Mouse (Mus musculus) olfactory bulb, adult 2 months (tissue): ENCODE results near the gene Wdr1. TPM values are rescaled to one million over a fixed set of nuclear protein-coding genes. Genes with fewer than 3 reads are reported as not detected.
A peak's percentile ranks its signal among the peaks of the same experiment; 100 is the strongest.

Experiments
- H3K27ac ChIP-seq: fragments of 200-500 bp; 2 replicates; pipeline ENCODE4 v1.5.1; 2012; ENCODE audit warnings: low read depth, low read length; ENCODE audit not compliant: insufficient read depth
- H3K4me1 ChIP-seq: fragments of 200-500 bp; 2 replicates; pipeline ENCODE4 v1.6.1; 2012; ENCODE audit warnings: low read length; ENCODE audit not compliant: control insufficient read depth, insufficient read depth
- H3K4me3 ChIP-seq: fragments of 200-500 bp; 2 replicates; pipeline ENCODE4 v1.5.1; 2012; ENCODE audit warnings: mild to moderate bottlenecking, low read depth, low read length, moderate library complexity; ENCODE audit not compliant: insufficient read depth
- CTCF ChIP-seq: fragments of 200-500 bp; IDR thresholded peaks from 2 replicates; pipeline ENCODE4 v1.5.1; 2012; ENCODE audit warnings: low read depth, mild to moderate bottlenecking, low read length, moderate library complexity; ENCODE audit not compliant: insufficient read depth
- POLR2A ChIP-seq: fragments of 200-500 bp; IDR thresholded peaks from 2 replicates; pipeline ENCODE4 v1.6.1; 2012; ENCODE audit warnings: mild to moderate bottlenecking, low read depth, low read length, moderate library complexity; ENCODE audit not compliant: insufficient read depth
- WGBS: fragments of 180-500 bp; shearing (Covaris S2); methylation state at CpG from one replicate; pipeline ENCODE4 v1.1.7; 2018; 5-methylcytosine and 5-hydroxymethylcytosine counted together
- polyA plus RNA-seq: library from polyadenylated mRNA; stranded (reverse); fragments of >200 nt; gene quantifications from 2 replicates; pipeline ENCODE4 v1.2.4, GENCODE M21; 2012; ENCODE audit warnings: low replicate concordance; ENCODE audit not compliant: missing spikeins, insufficient read depth, insufficient read length

Wdr1 gene
- polyA plus RNA-seq, 1 experiment, result 427 TPM

DNA sequence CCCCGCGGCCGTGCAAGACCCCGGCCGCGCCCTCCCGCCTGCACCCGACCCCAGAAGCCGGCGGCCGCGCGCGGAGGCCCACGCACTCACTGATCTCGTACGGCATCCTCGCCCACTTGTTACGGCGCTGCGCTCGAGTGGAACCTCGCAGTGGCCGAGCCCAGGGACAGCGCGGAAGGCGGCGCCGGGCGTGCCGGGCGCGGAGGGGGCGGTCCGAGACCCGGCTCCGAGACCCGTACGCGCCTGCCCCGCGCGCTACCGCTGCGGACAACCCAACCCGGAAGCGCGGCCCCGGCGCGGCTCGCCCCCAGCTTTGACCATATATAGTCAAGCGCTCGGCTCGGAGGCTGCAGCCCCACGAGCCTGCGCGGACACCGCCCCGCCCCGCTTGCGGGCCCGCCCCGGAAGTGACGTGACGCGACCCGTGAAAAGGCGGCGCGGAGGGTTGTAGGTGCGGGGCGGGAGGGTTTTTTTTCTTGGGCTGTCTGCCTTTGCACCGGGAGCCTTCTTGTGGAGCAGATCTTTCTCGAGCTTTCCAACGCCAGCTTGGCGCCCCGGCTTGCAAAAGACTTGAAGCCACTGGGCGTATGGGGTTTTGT lies 1.5 kb downstream of the Wdr1 start:
- Histone ChIP-seq H3K27ac (peak overlapping the region; percentile 86), H3K4me3 (peak overlapping the region; percentile 83), H3K4me1 (peaks cover 17% of the 10 kb centered on the region)
- TF ChIP-seq CTCF (no peak), POLR2A (peak; percentile 69; the same call in 1 of the 2 replicates)
- under 1% methylated on average over 79 of the region's 79 CpGs for WGBS

DNA sequence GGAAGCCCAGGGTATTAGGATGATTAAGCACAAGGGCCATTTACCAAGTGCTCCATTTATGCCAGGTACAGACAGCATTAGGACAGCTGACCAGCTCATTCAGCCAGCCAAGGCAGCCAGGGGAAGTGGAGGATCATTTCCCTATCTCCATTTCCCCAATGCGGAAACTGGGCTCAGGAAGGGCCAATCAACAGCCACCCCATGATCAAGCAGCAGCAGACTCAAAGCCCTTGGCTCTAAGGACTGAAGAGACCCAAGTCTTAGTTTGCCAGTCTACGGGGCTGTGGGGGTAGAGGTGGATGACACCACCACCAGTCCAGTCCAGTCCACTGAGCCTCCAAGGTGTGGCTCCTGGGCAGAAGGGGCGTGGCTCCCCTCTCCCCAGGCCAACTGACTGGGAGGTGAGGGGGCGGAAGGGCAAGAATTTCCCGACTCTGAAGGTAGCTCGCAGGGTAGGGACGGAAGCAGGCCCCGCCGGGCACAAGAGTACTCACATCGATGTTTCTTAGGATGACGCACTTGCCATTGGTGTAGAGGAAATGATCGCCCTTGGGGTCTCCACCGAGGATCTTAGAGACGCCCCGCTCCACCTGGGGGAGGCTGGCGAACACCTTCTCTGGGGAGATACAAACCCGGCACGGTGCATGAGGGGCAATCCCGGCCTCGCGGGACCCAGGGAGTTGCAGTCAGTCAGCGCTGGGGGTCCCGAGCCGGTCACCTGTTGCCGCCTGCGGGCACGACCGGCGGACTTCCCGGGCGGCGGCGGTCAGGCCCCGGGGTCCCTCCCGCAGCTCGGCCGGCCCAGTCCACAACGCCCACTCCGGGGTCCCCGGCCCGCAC lies 2.2 kb downstream of the Wdr1 start:
- no peak for TF ChIP-seq CTCF
- no peak for TF ChIP-seq POLR2A
- H3K4me3 ChIP-seq, result peak overlapping the region; percentile 83
- WGBS, result under 1% methylated on average over 41 of the region's 41 CpGs
- peak overlapping the region; percentile 42 for H3K27ac ChIP-seq
- H3K4me1 ChIP-seq, result peaks cover 18% of the 10 kb centered on the region

DNA sequence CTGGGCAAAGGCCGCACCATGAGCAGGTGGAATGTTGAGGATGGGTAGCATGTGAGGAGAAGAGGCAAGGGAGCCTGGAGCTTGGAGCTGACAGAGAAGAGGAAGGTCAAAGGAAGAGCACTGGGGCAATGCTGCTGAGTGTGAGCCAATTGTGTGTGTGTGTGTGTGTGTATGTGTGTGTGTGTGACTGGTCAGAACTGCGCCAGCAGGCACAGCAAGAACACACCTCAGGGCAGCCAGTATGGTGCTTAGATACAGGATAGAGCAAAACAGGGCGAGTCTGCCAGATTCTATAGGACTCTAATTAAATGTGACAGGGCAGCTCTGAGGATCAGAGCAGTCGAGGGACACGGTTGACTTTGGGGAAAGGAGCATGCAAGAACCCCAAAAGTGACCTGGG lies 4.2 kb downstream of the Wdr1 start:
- H3K4me3 ChIP-seq, result no peak overlapping the region
- H3K4me1 ChIP-seq, result peaks cover 29% of the 10 kb centered on the region
- WGBS, result 64% methylated on average over 5 of the region's 5 CpGs
- no peak for TF ChIP-seq CTCF
- H3K27ac ChIP-seq, result peak overlapping the region; percentile 27; the same call in 1 of the 2 replicates

DNA sequence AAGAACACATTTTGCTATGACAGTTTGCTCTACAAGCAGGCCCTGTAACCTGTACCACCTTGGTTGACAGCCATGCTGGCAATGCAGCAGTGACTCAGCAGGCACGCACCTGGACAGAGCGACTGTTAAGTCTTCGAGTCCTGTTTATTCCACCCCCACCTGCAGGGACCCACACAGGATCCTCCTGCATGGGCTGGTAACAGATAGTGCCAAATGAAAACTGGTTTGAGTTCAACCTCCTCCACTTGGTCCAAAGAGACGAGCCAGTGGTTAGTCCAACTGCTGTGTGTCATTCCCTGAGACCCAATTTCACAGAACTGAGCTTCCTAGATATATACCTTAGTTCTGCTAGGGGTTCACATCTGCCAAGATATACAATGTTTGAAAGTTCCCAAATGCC lies 5.2 kb downstream of the Wdr1 start:
- TF ChIP-seq CTCF (no peak), POLR2A (no peak)
- Histone ChIP-seq H3K27ac (no peak overlapping the region), H3K4me3 (no peak overlapping the region), H3K4me1 (peaks cover 35% of the 10 kb centered on the region)
- WGBS, result 84% methylated on average over 4 of the region's 4 CpGs

DNA sequence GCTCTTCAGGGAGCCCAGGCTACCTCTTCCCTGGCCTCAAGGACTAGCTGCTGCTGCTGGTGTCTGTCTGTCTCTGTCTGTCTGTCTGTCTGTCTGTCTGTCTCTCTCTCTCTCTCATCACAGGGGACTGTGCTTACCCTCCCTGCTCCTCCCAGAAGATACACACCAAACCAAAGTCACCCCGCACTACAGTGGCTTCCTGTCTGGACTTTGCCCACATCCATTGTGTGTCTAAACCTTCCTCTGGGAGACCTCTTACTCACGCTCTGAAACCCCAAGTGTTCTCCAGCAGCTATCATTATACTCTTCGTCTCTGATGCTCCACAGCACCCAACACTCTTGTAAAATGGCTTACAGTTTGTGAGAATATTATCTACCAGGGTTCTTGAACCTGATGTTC lies 6.6 kb downstream of the Wdr1 start:
- no peak overlapping the region for H3K27ac ChIP-seq
- 61% methylated on average over 3 of the region's 3 CpGs for WGBS
- peaks cover 35% of the 10 kb centered on the region for H3K4me1 ChIP-seq
- TF ChIP-seq CTCF, result no peak
- no peak for TF ChIP-seq POLR2A
- H3K4me3 ChIP-seq, result no peak overlapping the region

DNA sequence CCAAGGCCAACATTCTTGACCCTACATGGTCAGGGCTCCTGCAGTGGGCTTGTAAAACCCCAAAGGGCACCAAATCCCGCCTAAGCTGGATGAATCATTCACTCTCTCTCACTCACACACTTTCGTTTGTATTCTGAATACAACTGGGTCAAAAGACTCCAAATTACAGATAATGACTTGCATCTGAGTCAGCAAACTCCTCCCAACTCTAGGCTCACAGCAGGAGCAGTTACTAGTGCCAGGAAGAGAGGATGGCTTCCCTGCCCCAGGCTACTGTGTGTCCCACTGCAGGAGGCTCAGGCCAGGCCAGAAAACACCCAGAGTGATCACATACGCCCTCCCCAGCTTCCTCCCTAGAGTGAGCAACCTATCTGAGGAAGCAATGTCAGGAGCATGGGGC lies 9.1 kb downstream of the Wdr1 start:
- WGBS, result 3% methylated on average over 3 of the region's 3 CpGs

DNA sequence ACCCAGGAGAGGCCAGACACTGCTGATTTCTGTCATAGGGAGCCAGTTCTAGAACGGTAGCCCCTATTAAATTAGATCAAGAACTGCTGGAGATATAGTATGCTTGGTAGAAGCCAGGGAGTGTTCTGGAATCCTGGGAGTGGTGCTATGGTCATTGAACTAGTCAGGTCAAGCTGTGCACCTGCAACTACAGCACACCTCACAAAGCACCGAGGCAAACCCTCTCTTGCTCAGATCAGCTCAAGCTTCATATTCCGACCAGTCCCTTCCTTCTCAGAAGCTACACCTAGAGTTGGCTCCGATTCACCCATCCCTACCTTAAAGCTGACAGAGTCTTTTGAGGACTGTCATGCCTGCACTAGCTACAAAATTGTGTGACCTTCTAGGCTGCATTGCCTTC lies 9.5 kb downstream of the Wdr1 start:
- H3K4me3 ChIP-seq, result no peak overlapping the region
- peaks cover 33% of the 10 kb centered on the region for H3K4me1 ChIP-seq
- 83% methylated on average over 4 of the region's 4 CpGs for WGBS
- TF ChIP-seq POLR2A (no peak), CTCF (no peak)
- peak overlapping the region; percentile 76 for H3K27ac ChIP-seq

More for the DNA sequence above, 9.1 kb downstream of the Wdr1 start:
- Histone ChIP-seq H3K4me3 (no peak overlapping the region), H3K27ac (peak overlapping the region; percentile 76), H3K4me1 (peaks cover 36% of the 10 kb centered on the region)
- TF ChIP-seq POLR2A, result no peak
- no peak for TF ChIP-seq CTCF

DNA sequence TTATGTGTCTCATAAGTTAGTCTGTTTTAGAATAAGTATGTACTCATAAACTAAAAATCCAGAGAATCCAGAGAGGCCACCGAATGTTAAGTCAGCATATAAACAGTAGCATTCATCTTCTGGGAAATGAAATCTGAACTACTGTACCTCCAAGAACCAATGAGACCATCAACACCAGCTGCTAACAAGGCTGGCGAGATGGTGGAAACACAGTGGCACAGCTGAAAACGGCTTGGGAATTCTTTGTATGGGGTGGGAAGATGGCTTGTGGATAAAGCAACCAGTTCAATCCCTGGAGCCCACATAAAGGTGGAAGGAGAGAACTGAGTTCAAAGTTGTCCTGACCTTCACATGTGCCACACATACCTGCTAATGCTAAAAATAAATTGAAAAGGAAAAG lies 10.4 kb downstream of the Wdr1 start:
- TF ChIP-seq POLR2A, result no peak
- no peak for TF ChIP-seq CTCF
- Histone ChIP-seq H3K27ac (no peak overlapping the region), H3K4me3 (no peak overlapping the region), H3K4me1 (peaks cover 35% of the 10 kb centered on the region)
- 79% methylated on average over 3 of the region's 3 CpGs for WGBS

DNA sequence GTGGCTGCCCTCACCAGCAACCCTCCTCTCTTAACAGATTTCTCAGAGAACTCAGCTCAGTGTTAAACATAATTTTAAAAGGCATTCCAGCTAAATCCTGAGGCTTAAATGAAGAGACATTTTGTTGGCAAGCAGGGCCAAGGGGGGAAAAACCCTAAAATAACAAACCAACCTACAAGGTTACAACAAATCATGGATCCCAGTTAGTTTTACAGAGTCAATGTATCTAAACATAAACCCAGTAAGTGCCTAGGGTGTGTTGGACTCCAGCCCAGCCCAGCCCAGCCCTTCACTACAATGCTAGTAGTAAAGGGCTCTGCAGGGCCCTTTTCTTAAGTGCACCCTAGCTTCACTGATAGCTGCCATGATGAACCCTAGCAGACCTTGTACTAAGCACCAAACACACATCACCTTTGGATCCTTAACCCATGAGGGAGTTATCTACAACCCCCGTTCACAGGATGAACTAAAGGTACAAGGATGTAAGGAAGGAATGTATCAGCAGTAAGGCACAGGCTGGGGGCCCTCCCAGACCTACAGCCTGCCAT lies 12.7 kb downstream of the Wdr1 start:
- peak overlapping the region; percentile 70 for H3K27ac ChIP-seq
- TF ChIP-seq POLR2A, result no peak
- no peak for TF ChIP-seq CTCF
- H3K4me1 ChIP-seq, result peaks cover 41% of the 10 kb centered on the region
- WGBS, result 83% methylated on average over 1 of the region's 1 CpGs
- H3K4me3 ChIP-seq, result no peak overlapping the region

DNA sequence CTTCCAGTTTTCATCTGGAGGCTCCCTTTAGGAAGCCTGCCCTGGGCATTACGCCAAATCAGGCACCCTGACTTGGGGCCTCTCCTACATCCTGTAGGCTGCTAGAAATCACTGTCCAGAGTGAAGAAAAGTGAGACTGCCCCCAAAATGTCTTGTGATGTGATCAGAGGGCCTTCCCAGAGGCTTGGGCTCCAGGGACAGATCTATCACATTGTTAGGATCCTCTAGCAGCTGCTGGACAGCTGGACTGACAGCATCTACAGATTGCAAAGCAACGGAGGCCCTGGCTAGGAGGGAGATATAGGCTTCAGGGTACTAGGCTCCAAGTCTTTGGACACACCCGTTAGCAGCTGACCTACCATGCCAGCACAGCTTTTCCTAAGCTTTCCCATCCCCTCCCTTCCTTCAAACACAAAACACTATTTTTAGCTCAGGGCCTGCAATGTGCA lies 13.5 kb downstream of the Wdr1 start:
- no peak overlapping the region for H3K4me3 ChIP-seq
- 32% methylated on average over 3 of the region's 3 CpGs for WGBS
- H3K27ac ChIP-seq, result peak overlapping the region; percentile 70
- TF ChIP-seq POLR2A, result no peak
- no peak for TF ChIP-seq CTCF
- H3K4me1 ChIP-seq, result peaks cover 42% of the 10 kb centered on the region
